In the genomic region with DNA sequence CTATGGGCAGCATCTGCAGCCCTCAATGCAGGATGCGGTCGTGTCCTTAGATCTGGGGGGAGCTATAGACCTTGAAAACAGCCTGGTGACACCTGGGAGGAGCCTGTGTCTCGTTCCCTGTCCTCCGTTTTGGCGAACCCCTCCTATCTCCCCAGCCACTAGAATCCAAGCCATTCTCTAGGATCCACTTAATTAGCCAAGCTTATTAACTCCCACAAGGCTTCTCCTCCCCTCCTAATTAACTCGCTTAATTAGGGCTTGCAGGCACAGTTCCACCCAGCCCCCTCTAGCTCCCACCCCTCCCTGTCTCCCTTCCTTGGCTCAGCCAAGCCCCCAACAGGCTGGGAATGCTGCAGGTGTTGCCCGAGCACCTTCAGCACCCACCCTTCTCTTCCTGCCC, we compare ENCODE assay signal across 28 mouse cellular contexts. TPM values are rescaled to one million over a fixed set of nuclear protein-coding genes. Genes with fewer than 3 reads are reported as not detected.
A peak's percentile ranks its signal among the peaks of the same experiment; 100 is the strongest.
DNase-seq lines count a peak whose midpoint lies in the region; ATAC-seq lines count a peak whose summit lies in the region.
"Had no signal": no experiment of that assay in that cellular context is flagged by ENCODE, and none has a peak within 500 bp of the region (broad histone marks: within the 10 kb centered on the region; RNA-seq: fewer than 3 reads in every experiment).

No protein-coding gene starts in this region.

- H3K9ac ChIP-seq in hindbrain, embryonic 12.5 days, result no peak overlapping the region
- H3K9ac ChIP-seq in hindbrain, embryonic 11.5 days (ENCODE audit: low read depth, low read length), result no peak overlapping the region
- no peak overlapping the region; the same call in 1 of the 2 replicates for H3K9ac ChIP-seq in forebrain, embryonic 16.5 days (replicated peaks; ENCODE audit: low read depth, low read length)
- H3K9ac ChIP-seq: embryonic facial prominence, embryonic 15.5 days; heart, embryonic 13.5 days; liver, embryonic 15.5 days; lung, embryonic 15.5 days had no signal

- H3K4me1 ChIP-seq in hindbrain, embryonic 12.5 days, result peaks cover 11% of the 10 kb centered on the region
- H3K4me1 ChIP-seq in hindbrain, embryonic 11.5 days (replicated peaks; ENCODE audit: control insufficient read depth, insufficient read depth, low read length), result no peaks in the 10 kb centered on the region
- H3K4me1 ChIP-seq in forebrain, embryonic 10.5 days, result peaks cover 30% of the 10 kb centered on the region
- peaks cover 25% of the 10 kb centered on the region for H3K4me1 ChIP-seq in forebrain, embryonic 16.5 days (replicated peaks; ENCODE audit: control insufficient read depth, insufficient read depth, low read length)
- peaks cover 29% of the 10 kb centered on the region for H3K4me1 ChIP-seq in limb, embryonic 10.5 days

- no peak overlapping the region for H3K4me3 ChIP-seq in hindbrain, embryonic 12.5 days
- H3K4me3 ChIP-seq in hindbrain, embryonic 11.5 days (ENCODE audit: low read depth, low read length), result no peak overlapping the region
- H3K4me3 ChIP-seq in forebrain, embryonic 10.5 days, result peak overlapping the region; percentile 16; the same call in 1 of the 2 replicates
- no peak overlapping the region for H3K4me3 ChIP-seq in forebrain, embryonic 16.5 days (replicated peaks; ENCODE audit: low read length)
- H3K4me3 ChIP-seq in limb, embryonic 10.5 days, result no peak overlapping the region
- H3K4me3 ChIP-seq: embryonic facial prominence, embryonic 15.5 days; heart, adult 2 months; heart, embryonic 13.5 days; liver, embryonic 15.5 days; lung, embryonic 15.5 days; megakaryocyte, embryonic 14.5 days had no signal

- 0 out of 2 replicates have a peak, but pooled peaks have one; percentile 29 for ATAC-seq in hindbrain, embryonic 12.5 days (ENCODE audit: low FRiP score)
- ATAC-seq in hindbrain, embryonic 11.5 days (ENCODE audit: low FRiP score), result no peak
- ATAC-seq in forebrain, embryonic 16.5 days, result peak; percentile 59
- ATAC-seq: inflammation-experienced regulatory T-cells, adult 6 months; midbrain, embryonic 16.5 days had no signal

- H3K27me3 ChIP-seq in hindbrain, embryonic 12.5 days, result peaks cover 11% of the 10 kb centered on the region; the same call in 1 of the 2 replicates
- H3K27me3 ChIP-seq in hindbrain, embryonic 11.5 days (ENCODE audit: control insufficient read depth, insufficient read depth, low read length), result no peaks in the 10 kb centered on the region
- peaks cover 78% of the 10 kb centered on the region for H3K27me3 ChIP-seq in forebrain, embryonic 10.5 days (ENCODE audit: poor library complexity, severe bottlenecking)
- 0 out of 2 replicates have a peak, but pooled peaks cover 3% of the 10 kb centered on the region for H3K27me3 ChIP-seq in forebrain, embryonic 16.5 days (replicated peaks; ENCODE audit: control insufficient read depth, insufficient read depth, low read length)
- H3K27me3 ChIP-seq in limb, embryonic 10.5 days (ENCODE audit: low read depth, poor library complexity, severe bottlenecking), result no peaks in the 10 kb centered on the region; the same call in 1 of the 2 replicates
- H3K27me3 ChIP-seq: lung, embryonic 15.5 days had no signal

- intact Hi-C loops in left cerebral cortex, postnatal 10 days (cut with DNase I), result loop anchor here (5.0 kb wide), 1 partner anchor 113 kb away; the partner anchor contains the start of gene Spns1

- no peaks in the 10 kb centered on the region for H3K36me3 ChIP-seq in hindbrain, embryonic 12.5 days
- H3K36me3 ChIP-seq in hindbrain, embryonic 11.5 days (ENCODE audit: control insufficient read depth, insufficient read depth, low read length), result no peaks in the 10 kb centered on the region
- H3K36me3 ChIP-seq in forebrain, embryonic 10.5 days (replicated peaks), result no peaks in the 10 kb centered on the region
- H3K36me3 ChIP-seq in forebrain, embryonic 16.5 days (ENCODE audit: control insufficient read depth, insufficient read depth), result no peaks in the 10 kb centered on the region
- H3K36me3 ChIP-seq in limb, embryonic 10.5 days, result no peaks in the 10 kb centered on the region
- H3K36me3 ChIP-seq: embryonic facial prominence, embryonic 15.5 days; heart, embryonic 13.5 days; liver, embryonic 15.5 days; lung, embryonic 15.5 days had no signal

- 33% methylated on average over 7 of the region's 7 CpGs for WGBS in hindbrain, embryonic 12.5 days
- WGBS in hindbrain, embryonic 11.5 days, result 39% methylated on average over 7 of the region's 7 CpGs
- WGBS in forebrain, embryonic 10.5 days, result 14% methylated on average over 7 of the region's 7 CpGs
- 3% methylated on average over 7 of the region's 7 CpGs for WGBS in forebrain, embryonic 16.5 days
- 31% methylated on average over 7 of the region's 7 CpGs for WGBS in limb, embryonic 10.5 days

- H3K4me2 ChIP-seq in hindbrain, embryonic 12.5 days (replicated peaks), result no peak overlapping the region
- no peak overlapping the region for H3K4me2 ChIP-seq in hindbrain, embryonic 11.5 days (replicated peaks; ENCODE audit: low read depth, low read length)
- no peak overlapping the region for H3K4me2 ChIP-seq in forebrain, embryonic 16.5 days (ENCODE audit: low read length)
- H3K4me2 ChIP-seq: embryonic facial prominence, embryonic 15.5 days; heart, embryonic 13.5 days; liver, embryonic 15.5 days; lung, embryonic 15.5 days had no signal

- DNase-seq in hindbrain, embryonic 11.5 days (ENCODE audit: low spot score), result no peak
- no peak for DNase-seq in forebrain, embryonic 10.5 days (ENCODE audit: extremely low spot score, low spot score)
- no peak for DNase-seq in limb, embryonic 10.5 days (ENCODE audit: low spot score)
- no peak for DNase-seq in layer of hippocampus, postnatal 10 days (ENCODE audit: low spot score in 2 of 2)
- DNase-seq in left cerebral cortex, postnatal 10 days (ENCODE audit: extremely low spot score in 1 of 2, low spot score in 2 of 2), result no peak
- no peak for DNase-seq in left cerebral cortex, adult 11 months (ENCODE audit: low spot score)
- DNase-seq: adrenal gland, postnatal 10 days; cerebellum, adult 8-10 months; embryo, embryonic 11 days; gastrocnemius, postnatal 36 days; heart, adult 2 months; heart, postnatal 14 days; kidney, adult 8-10 months; kidney, postnatal 10 days; layer of hippocampus, postnatal 36 days; liver; lung, postnatal 36 days; right cerebral cortex, postnatal 25 days; thymus, postnatal 14 days had no signal

- no peaks in the 10 kb centered on the region for H3K9me3 ChIP-seq in hindbrain, embryonic 12.5 days (replicated peaks)
- H3K9me3 ChIP-seq in hindbrain, embryonic 11.5 days (ENCODE audit: control insufficient read depth, low read length), result no peaks in the 10 kb centered on the region
- no peaks in the 10 kb centered on the region for H3K9me3 ChIP-seq in forebrain, embryonic 10.5 days
- H3K9me3 ChIP-seq in forebrain, embryonic 16.5 days (ENCODE audit: control insufficient read depth, low read length), result no peaks in the 10 kb centered on the region
- H3K9me3 ChIP-seq in limb, embryonic 10.5 days (replicated peaks), result no peaks in the 10 kb centered on the region
- H3K9me3 ChIP-seq: embryonic facial prominence, embryonic 15.5 days; heart, embryonic 13.5 days; liver, embryonic 15.5 days; lung, embryonic 15.5 days; megakaryocyte, embryonic 14.5 days had no signal

- no peak overlapping the region for H3K27ac ChIP-seq in hindbrain, embryonic 12.5 days
- H3K27ac ChIP-seq in hindbrain, embryonic 11.5 days (ENCODE audit: low read depth, low read length), result no peak overlapping the region
- H3K27ac ChIP-seq in forebrain, embryonic 10.5 days, result no peak overlapping the region
- H3K27ac ChIP-seq in forebrain, embryonic 16.5 days (ENCODE audit: low read length), result peak overlapping the region; percentile 20; the same call in 1 of the 2 replicates
- H3K27ac ChIP-seq in limb, embryonic 10.5 days, result peak overlapping the region; percentile 46; the same call in 1 of the 2 replicates
- H3K27ac ChIP-seq: embryonic facial prominence, embryonic 15.5 days; heart, adult 2 months; heart, embryonic 13.5 days; liver, embryonic 15.5 days; lung, embryonic 15.5 days had no signal

RNA-seq across cellular contexts. Expression of gene Sbk1, which starts 8.5 kb away (rescaled TPM):
- polyA plus RNA-seq in hindbrain, embryonic 12.5 days (2016; fragmentation: Nextera tagmentation; extraction: Ambion mirVana), result 309 and 312 TPM in 2 replicates
- polyA plus RNA-seq in hindbrain, embryonic 11.5 days (2014; fragmentation: Nextera tagmentation; extraction: Ambion mirVana), result 137 and 161 TPM in 2 replicates
- 79.1 and 83.0 TPM in 2 replicates for polyA plus RNA-seq in forebrain, embryonic 10.5 days (2016; fragmentation: Nextera tagmentation; extraction: Ambion mirVana)
- polyA plus RNA-seq in forebrain, embryonic 16.5 days (2015; fragmentation: Nextera tagmentation; extraction: Ambion mirVana), result 295 and 323 TPM in 2 replicates
- polyA plus RNA-seq in limb, embryonic 10.5 days (2016; fragmentation: Nextera tagmentation; extraction: Ambion mirVana), result 83.4 and 122 TPM in 2 replicates
- total RNA-seq in layer of hippocampus, postnatal 10 days (2021), result 100 to 1,000 TPM; 190 to 192 TPM
- 100 to 1,000 TPM; 142 to 147 TPM for total RNA-seq in left cerebral cortex, postnatal 10 days (2021)

Comparison
In these comparisons a context has a peak if more than half of its experiments do, and no peak if none do; other contexts are left out.
1. H3K27ac ChIP-seq: peak in forebrain, embryonic 16.5 days (single experiment) and limb, embryonic 10.5 days (single experiment); none in hindbrain, embryonic 12.5 days (single experiment), hindbrain, embryonic 11.5 days (single experiment) and forebrain, embryonic 10.5 days (single experiment).